Mouse (Mus musculus) heart, adult 8-10 months (tissue): Measurements from ENCODE around the gene Atmin. TPM values are rescaled to one million over a fixed set of nuclear protein-coding genes. Genes with fewer than 3 reads are reported as not detected.
A peak's percentile ranks its signal among the peaks of the same experiment; 100 is the strongest.

Experiments
- DNase-seq: peaks from one replicate; pipeline ENCODE4 v3.0.0; 2022; ENCODE audit warnings: low spot score
- total RNA-seq, 4 experiments: library from RNA; stranded (reverse); gene quantifications; 2 replicates each; pipeline ENCODE4 v1.2.4; 2022

Atmin gene
- total RNA-seq, 4 experiments from 2014 or later = 15.9 to 18.0 (median 17.4) TPM

- no peak for DNase-seq
These were observed 8.2 kb downstream of the Atmin start for GRCm38 (mm10) chr8:116951369-116951768.

GRCm38 (mm10) chr8:116951778-116952177 lies 8.6 kb downstream of the Atmin start:
- no peak for DNase-seq

- DNase-seq = no peak
These were observed 9.2 kb downstream of the Atmin start for GRCm38 (mm10) chr8:116952428-116952827.

GRCm38 (mm10) chr8:116954415-116954814 lies 11.2 kb downstream of the Atmin start:
- no peak for DNase-seq

- DNase-seq = no peak
These were observed 26.3 kb downstream of the Atmin start for GRCm38 (mm10) chr8:116969531-116969930.

- DNase-seq = no peak
These were observed 31.9 kb downstream of the Atmin start for GRCm38 (mm10) chr8:116975066-116975465.

GRCm38 (mm10) chr8:116975606-116976005 lies 32.4 kb downstream of the Atmin start:
- DNase-seq = no peak

- DNase-seq = no peak
These were observed 34.9 kb downstream of the Atmin start for GRCm38 (mm10) chr8:116978052-116978451.

GRCm38 (mm10) chr8:116978631-116979256 lies 35.6 kb downstream of the Atmin start, which contains the start of gene 1700030J22Rik:
TSS of gene 1700030J22Rik (minus strand) at chr8:116978959.
- peak; percentile 98 for DNase-seq

GRCm38 (mm10) chr8:116980117-116980516 lies 36.9 kb downstream of the Atmin start:
- DNase-seq = peak; percentile 60

GRCm38 (mm10) chr8:116989842-116990241 lies 46.6 kb downstream of the Atmin start:
- DNase-seq = no peak

- no peak for DNase-seq
These were observed 48.0 kb downstream of the Atmin start for GRCm38 (mm10) chr8:116991241-116991640.

- no peak for DNase-seq
These were observed 49.2 kb downstream of the Atmin start for GRCm38 (mm10) chr8:116992176-116992971.

- DNase-seq = peak; percentile 99
These were observed 50.1 kb downstream of the Atmin start, which contains the start of gene Gcsh for GRCm38 (mm10) chr8:116993095-116993867. TSS of gene Gcsh (minus strand) at chr8:116993537.

GRCm38 (mm10) chr8:116994016-116994716 lies 51.0 kb downstream of the Atmin start:
- DNase-seq = no peak

Other genes with a start within 250 kb of the Atmin start
- gene Cdyl2, start 210.4 kb upstream of the Atmin start, total RNA-seq = 1 to 10 TPM; 3.4 to 4.4 (median 4.1) TPM
- gene Cmc2, start 21.9 kb upstream of the Atmin start, total RNA-seq = 10 to 100 TPM; 65.4 to 79.4 (median 70.2) TPM
- under 1 TPM; 0.56 to 0.75 (median 0.63) TPM for gene Cenpn, start 21.7 kb upstream of the Atmin start, total RNA-seq
- under 1 TPM; 0.35 to 0.46 (median 0.39) TPM for gene 1700030J22Rik, start 35.6 kb downstream of the Atmin start, total RNA-seq
- 10 to 100 TPM; 57.7 to 67.7 (median 62.0) TPM for gene Gcsh, start 50.1 kb downstream of the Atmin start, total RNA-seq
- under 1 TPM in 2 of 4 experiments, not detected in 2; 0.03 to 0.17 TPM for gene Pkd1l2, start 139.1 kb downstream of the Atmin start, total RNA-seq
- gene Bco1, start 152.5 kb downstream of the Atmin start, total RNA-seq = not detected
- gene Gan, start 214.7 kb downstream of the Atmin start, total RNA-seq = 1 to 10 TPM; 4.3 to 5.2 (median 4.8) TPM